Mouse (Mus musculus) embryonic facial prominence, embryonic 10.5 days (tissue): ENCODE results near the gene Zfp326. TPM values are rescaled to one million over a fixed set of nuclear protein-coding genes. Genes with fewer than 3 reads are reported as not detected.
"Not testable (repeated sequence)": the region's sequence is repeated elsewhere in the genome, so short reads cannot be mapped to it uniquely, and the experiment has no call there.

ENCODE experiments used
- DNase-seq: peaks from one replicate; pipeline ENCODE4 v3.0.0-alpha.2; 2017; ENCODE audit warnings: low spot score
- H3K27ac ChIP-seq: fragments of 300-500 bp; sonication (generic); replicated peaks from 2 replicates; pipeline ENCODE4 v1.5.1; 2016; ENCODE audit warnings: mild to moderate bottlenecking
- H3K27me3 ChIP-seq: fragments of 300-500 bp; sonication (generic); replicated peaks from 2 replicates; pipeline ENCODE4 v1.6.1; 2016; ENCODE audit warnings: low read depth, mild to moderate bottlenecking; ENCODE audit not compliant: poor library complexity, severe bottlenecking
- H3K36me3 ChIP-seq: fragments of 300-500 bp; sonication (generic); replicated peaks from 2 replicates; pipeline ENCODE4 v1.6.1; 2016; ENCODE audit warnings: mild to moderate bottlenecking, moderate library complexity
- H3K4me1 ChIP-seq: fragments of 300-500 bp; sonication (generic); 2 replicates; pipeline ENCODE4 v1.6.1; 2016
- H3K4me3 ChIP-seq: fragments of 300-500 bp; sonication (generic); 2 replicates; pipeline ENCODE4 v1.5.1; 2016; ENCODE audit warnings: mild to moderate bottlenecking, moderate library complexity
- H3K9me3 ChIP-seq: fragments of 300-500 bp; sonication (generic); 2 replicates; pipeline ENCODE4 v1.6.1; 2016; ENCODE audit warnings: mild to moderate bottlenecking
- WGBS: fragments of 180-500 bp; shearing (Covaris S2); methylation state at CpG from one replicate; pipeline ENCODE4 v1.1.7; 2016; 5-methylcytosine and 5-hydroxymethylcytosine counted together
- polyA plus RNA-seq: library from polyadenylated mRNA; unstranded; fragments of >200 nt; fragmentation: Nextera tagmentation; extraction: Ambion mirVana; gene quantifications from 2 replicates; pipeline ENCODE4 v1.2.1, GENCODE M21; 2016

Gene Zfp326
- polyA plus RNA-seq, 1 experiment from 2014 or later = 56.2 TPM

- no peak overlapping the region for H3K4me3 ChIP-seq
Measured at GRCm38 (mm10) chr5:105849643-105850042, 26.7 kb upstream of the Zfp326 start.

GRCm38 (mm10) chr5:105853271-105853670 is 23.1 kb upstream of the Zfp326 start:
- Histone ChIP-seq H3K27ac (no peak overlapping the region), H3K27me3 (no peaks in the 10 kb centered on the region), H3K36me3 (no peaks in the 10 kb centered on the region), H3K4me1 (peaks cover 24% of the 10 kb centered on the region), H3K4me3 (no peak overlapping the region), H3K9me3 (no peaks in the 10 kb centered on the region)
- WGBS = 85% methylated on average over 9 of the region's 9 CpGs
- no peak for DNase-seq

More at GRCm38 (mm10) chr5:105849643-105850042, 26.7 kb upstream of the Zfp326 start:
- Histone ChIP-seq H3K27me3 (no peaks in the 10 kb centered on the region), H3K27ac (no peak overlapping the region), H3K9me3 (no peaks in the 10 kb centered on the region), H3K4me1 (peaks cover 9% of the 10 kb centered on the region), H3K36me3 (no peaks in the 10 kb centered on the region)
- 79% methylated on average over 3 of the region's 3 CpGs for WGBS
- no peak for DNase-seq

GRCm38 (mm10) chr5:105857486-105857885 is 18.9 kb upstream of the Zfp326 start:
- Histone ChIP-seq H3K4me3 (no peak overlapping the region), H3K9me3 (no peaks in the 10 kb centered on the region), H3K27me3 (no peaks in the 10 kb centered on the region), H3K27ac (peak overlapping the region; percentile 65), H3K4me1 (peaks cover 37% of the 10 kb centered on the region), H3K36me3 (no peaks in the 10 kb centered on the region)
- no peak for DNase-seq
- 81% methylated on average over 5 of the region's 5 CpGs for WGBS

DNA sequence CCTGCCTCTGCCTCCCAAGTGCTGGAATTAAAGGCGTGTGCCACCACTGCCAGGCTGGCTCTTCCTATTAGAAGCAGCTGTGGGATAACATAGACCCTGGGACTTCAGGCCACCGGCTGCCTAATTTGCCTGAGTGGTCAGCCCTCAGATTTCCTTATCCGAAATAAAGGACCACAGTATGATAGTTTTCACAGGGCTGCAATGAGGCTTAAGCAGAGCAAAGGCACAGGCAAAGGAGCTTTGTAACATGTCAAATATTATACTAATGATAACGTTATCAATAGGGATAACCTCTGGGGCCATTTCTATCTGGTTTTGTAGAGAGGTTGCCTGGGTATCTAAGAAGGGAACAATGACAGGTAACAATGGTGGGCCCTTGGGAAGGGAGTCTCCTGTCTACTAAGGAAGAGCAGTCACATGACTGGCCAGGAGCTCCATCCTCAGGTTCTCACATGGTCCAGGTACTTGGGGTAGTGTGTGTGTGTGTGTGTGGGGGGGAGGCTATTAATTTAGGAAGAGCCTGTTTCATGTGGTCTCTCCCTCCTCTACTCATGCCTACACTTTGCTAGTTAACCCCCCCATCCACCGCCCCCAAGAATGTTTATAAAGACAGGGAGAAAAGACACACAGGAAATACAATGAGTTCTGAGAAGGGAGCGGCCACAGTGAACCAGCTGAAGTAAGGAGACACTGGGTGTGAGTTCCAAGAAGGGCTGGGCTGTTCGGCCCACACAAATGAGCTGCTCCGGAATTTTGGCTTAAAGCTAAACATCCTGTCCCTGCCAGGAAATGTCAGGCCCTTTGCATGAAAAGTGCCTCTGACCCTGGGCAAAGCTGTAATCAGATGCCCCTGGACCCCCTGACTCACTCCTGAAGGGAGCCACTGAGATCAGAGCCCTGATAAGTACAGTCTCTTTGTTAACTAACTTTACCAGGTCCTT is 17.3 kb upstream of the Zfp326 start:
- H3K4me1 ChIP-seq = peaks cover 37% of the 10 kb centered on the region
- DNase-seq = peak; percentile 70
- H3K9me3 ChIP-seq = no peaks in the 10 kb centered on the region
- peak overlapping the region; percentile 81 for H3K27ac ChIP-seq
- no peaks in the 10 kb centered on the region for H3K27me3 ChIP-seq
- no peak overlapping the region for H3K4me3 ChIP-seq
- WGBS = 47% methylated on average over 8 of the region's 8 CpGs
- H3K36me3 ChIP-seq = no peaks in the 10 kb centered on the region

- H3K27ac ChIP-seq = peak overlapping the region; percentile 81
- no peaks in the 10 kb centered on the region for H3K36me3 ChIP-seq
- H3K4me1 ChIP-seq = peaks cover 37% of the 10 kb centered on the region
- WGBS = 27% methylated on average over 11 of the region's 11 CpGs
- H3K27me3 ChIP-seq = no peaks in the 10 kb centered on the region
- H3K9me3 ChIP-seq = no peaks in the 10 kb centered on the region
- peak; percentile 49 for DNase-seq
- no peak overlapping the region for H3K4me3 ChIP-seq
Measured at GRCm38 (mm10) chr5:105859716-105860460, 16.5 kb upstream of the Zfp326 start.

- Histone ChIP-seq H3K4me3 (no peak overlapping the region), H3K36me3 (no peaks in the 10 kb centered on the region), H3K9me3 (no peaks in the 10 kb centered on the region), H3K27me3 (no peaks in the 10 kb centered on the region), H3K27ac (peak overlapping the region; percentile 81), H3K4me1 (peaks cover 37% of the 10 kb centered on the region)
- DNase-seq = peak; percentile 24
- WGBS = 72% methylated on average over 10 of the region's 10 CpGs
Measured at GRCm38 (mm10) chr5:105860461-105860835, 15.9 kb upstream of the Zfp326 start.

DNA sequence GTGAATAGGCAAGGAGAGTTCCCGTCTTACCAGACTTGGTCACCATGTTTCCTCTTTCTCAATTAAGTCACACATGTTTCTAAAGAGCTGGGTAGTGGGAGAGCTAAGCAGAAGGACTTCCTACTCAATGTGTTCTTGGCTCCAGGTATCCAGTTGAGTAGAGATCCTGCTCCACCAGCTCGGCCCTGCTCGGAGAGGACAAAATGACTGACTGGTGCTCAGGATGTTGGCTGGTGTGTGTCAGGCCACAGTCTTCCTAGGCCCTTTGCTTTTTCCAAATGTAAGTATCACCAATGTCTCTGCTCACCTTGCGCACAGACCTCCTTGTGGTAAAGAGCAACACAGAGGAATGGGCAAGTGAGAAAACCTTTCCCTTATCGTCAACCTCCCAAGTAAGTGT is 14.7 kb upstream of the Zfp326 start:
- WGBS = 93% methylated on average over 5 of the region's 5 CpGs
- Histone ChIP-seq H3K4me1 (peaks cover 34% of the 10 kb centered on the region), H3K27ac (no peak overlapping the region), H3K36me3 (no peaks in the 10 kb centered on the region), H3K4me3 (no peak overlapping the region), H3K27me3 (no peaks in the 10 kb centered on the region), H3K9me3 (no peaks in the 10 kb centered on the region)
- DNase-seq = no peak

- not testable (repeated sequence) for DNase-seq, H3K9me3 ChIP-seq
- 56% methylated on average over 5 of the region's 5 CpGs for WGBS
Measured at GRCm38 (mm10) chr5:105865110-105865628, 11.2 kb upstream of the Zfp326 start.

GRCm38 (mm10) chr5:105867427-105867826 is 8.9 kb upstream of the Zfp326 start:
- Histone ChIP-seq H3K27me3 (no peaks in the 10 kb centered on the region), H3K36me3 (no peaks in the 10 kb centered on the region), H3K4me1 (peaks cover 6% of the 10 kb centered on the region; the same call in 1 of the 2 replicates), H3K27ac (no peak overlapping the region), H3K4me3 (no peak overlapping the region), H3K9me3 (no peaks in the 10 kb centered on the region)
- DNase-seq = no peak
- 71% methylated on average over 4 of the region's 4 CpGs for WGBS

More at GRCm38 (mm10) chr5:105865110-105865628, 11.2 kb upstream of the Zfp326 start:
- H3K27me3 ChIP-seq, H3K27ac ChIP-seq, H3K4me3 ChIP-seq, H3K36me3 ChIP-seq: not testable (repeated sequence)
- H3K4me1 ChIP-seq = peaks cover 12% of the 10 kb centered on the region

DNA sequence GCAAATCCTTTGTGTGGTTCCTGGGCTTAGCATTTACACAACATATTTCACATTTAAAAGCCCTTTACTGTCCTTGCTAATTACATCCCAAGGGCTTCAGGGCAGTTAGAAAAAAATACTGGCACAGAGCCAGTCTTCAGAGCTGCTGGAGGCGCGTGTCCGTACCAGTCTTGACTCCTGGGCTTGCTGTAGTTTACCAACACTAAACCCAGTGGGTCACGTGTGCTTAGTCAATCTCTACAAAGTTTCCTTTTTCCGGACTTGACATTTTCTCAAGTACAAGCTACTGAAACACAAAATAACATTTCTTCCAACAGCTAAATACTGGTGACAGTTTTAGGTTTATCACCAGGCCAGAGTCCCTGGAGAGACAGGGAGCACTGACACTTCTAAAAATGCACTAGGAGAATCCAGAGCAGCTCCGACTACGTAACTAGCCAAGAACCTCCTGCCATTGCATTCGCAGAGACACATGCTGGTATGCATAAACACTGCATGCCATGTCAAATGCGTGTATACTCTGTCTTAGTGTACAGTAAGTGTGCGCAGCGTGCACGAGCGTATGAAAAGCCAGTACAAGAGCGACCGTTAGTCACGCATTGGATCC is 8.4 kb upstream of the Zfp326 start:
- no peak for DNase-seq
- H3K9me3 ChIP-seq = no peaks in the 10 kb centered on the region
- 86% methylated on average over 16 of the region's 16 CpGs for WGBS

DNA sequence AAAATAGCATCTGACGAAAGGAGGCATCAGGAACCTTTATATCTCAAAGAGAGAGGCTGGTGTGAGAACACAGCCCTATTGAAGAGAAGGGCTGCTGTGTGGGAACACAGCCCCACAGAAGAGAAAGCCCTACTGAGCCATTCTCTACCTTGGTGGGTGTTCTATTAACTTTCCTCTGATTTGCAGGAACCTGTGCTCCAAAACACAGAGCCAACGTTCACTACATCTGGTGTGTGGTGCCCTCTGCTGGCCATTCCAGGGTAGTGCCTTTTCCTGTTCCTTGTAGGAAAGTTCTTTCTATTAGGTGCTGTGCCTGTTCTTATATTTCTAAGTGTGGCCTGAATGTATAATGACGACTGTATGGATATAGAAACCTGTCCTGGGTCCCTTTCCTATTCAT is 7.8 kb upstream of the Zfp326 start:
- Histone ChIP-seq H3K4me1 (peaks cover 6% of the 10 kb centered on the region; the same call in 1 of the 2 replicates), H3K4me3 (no peak overlapping the region), H3K27me3 (no peaks in the 10 kb centered on the region; the same call in 1 of the 2 replicates), H3K36me3 (no peaks in the 10 kb centered on the region), H3K9me3 (no peaks in the 10 kb centered on the region), H3K27ac (no peak overlapping the region)
- 29% methylated on average over 3 of the region's 3 CpGs for WGBS
- peak; percentile 86 for DNase-seq

More for the DNA sequence above, 8.4 kb upstream of the Zfp326 start:
- H3K27me3 ChIP-seq = no peaks in the 10 kb centered on the region; the same call in 1 of the 2 replicates
- H3K4me3 ChIP-seq = no peak overlapping the region
- no peaks in the 10 kb centered on the region for H3K36me3 ChIP-seq
- H3K4me1 ChIP-seq = peaks cover 6% of the 10 kb centered on the region; the same call in 1 of the 2 replicates
- H3K27ac ChIP-seq = no peak overlapping the region

DNA sequence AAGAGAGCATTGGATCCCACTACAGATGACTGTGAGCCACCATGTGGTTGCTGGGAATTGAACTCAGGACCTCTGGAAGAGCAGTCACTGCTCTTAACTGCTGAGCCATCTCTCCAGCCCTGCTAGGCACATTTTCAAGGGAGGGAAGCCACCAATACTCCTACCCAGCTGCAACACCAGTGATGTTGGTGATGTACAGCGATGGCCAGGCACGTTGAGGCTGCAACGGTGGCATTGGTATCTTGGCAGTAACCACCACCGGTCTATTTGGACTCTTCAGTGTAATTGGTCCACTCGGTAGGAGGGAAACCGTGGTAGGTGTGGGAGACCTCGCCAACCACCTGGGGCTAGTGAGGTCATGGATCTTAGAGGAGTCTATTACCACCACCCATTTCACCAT is 6.6 kb upstream of the Zfp326 start:
- WGBS = 87% methylated on average over 7 of the region's 7 CpGs
- no peaks in the 10 kb centered on the region; the same call in 1 of the 2 replicates for H3K27me3 ChIP-seq
- DNase-seq = no peak
- H3K4me3 ChIP-seq = no peak overlapping the region
- peaks cover 6% of the 10 kb centered on the region; the same call in 1 of the 2 replicates for H3K4me1 ChIP-seq
- no peaks in the 10 kb centered on the region for H3K9me3 ChIP-seq
- no peak overlapping the region for H3K27ac ChIP-seq
- H3K36me3 ChIP-seq = no peaks in the 10 kb centered on the region
